Mouse (Mus musculus): Measurements from ENCODE around the gene Thpo. TPM values are rescaled to one million over a fixed set of nuclear protein-coding genes. Genes with fewer than 3 reads are reported as not detected.
A peak's percentile ranks its signal among the peaks of the same experiment; 100 is the strongest.

The Thpo gene
- polyA plus RNA-seq, 1 experiment from 2014 or later: 0.18 TPM

- in situ Hi-C loops (cut with MboI; ENCODE audit: low pct_unique_long_range_greater_than_20kb): loop anchor here (25.0 kb wide), 1 partner anchor 1546 kb away; the partner anchor contains the start of gene Tra2b
- no peak for TF ChIP-seq CTCF (IDR thresholded peaks at IDR 0.05)
- DNase-seq (ENCODE audit: low read depth, low spot score) (no peak), ATAC-seq (peak; percentile 62)
- ChIA-PET CTCF (interaction anchor here (1.2 to 3.2 kb wide), 3 partner anchors 15 to 46 kb away, joined by 3 to 16 read pairs (median 4); no protein-coding TSS in a partner anchor), POLR2A (interaction anchor here (0.6 to 1.6 kb wide), 6 partner anchors 12 to 175 kb away, joined by 3 to 6 read pairs (median 3); partner anchors contain the start of gene Abcf3)
- H3K27me3 ChIP-seq: no peaks in the 10 kb centered on the region
Measured at GRCm38 (mm10) chr16:20715976-20716840, 18.1 kb downstream of the Thpo start.

- in situ Hi-C loops (cut with MboI; ENCODE audit: low pct_unique_long_range_greater_than_20kb): loop anchor here (25.0 kb wide), 1 partner anchor 1547 kb away; the partner anchor contains the start of gene Tra2b
- TF ChIP-seq CTCF (IDR thresholded peaks at IDR 0.05): no peak
- ChIA-PET POLR2A (interaction anchor here (0.6 to 1.6 kb wide), 3 partner anchors 11 to 175 kb away, joined by 3 to 6 read pairs (median 3); partner anchors contain the start of gene Eif4g1), CTCF (interaction anchor here (1.2 to 1.6 kb wide), 2 partner anchors 13 to 14 kb away, joined by 3 read pairs; no protein-coding TSS in a partner anchor)
- no peak for ATAC-seq
- no peaks in the 10 kb centered on the region for H3K27me3 ChIP-seq
- DNase-seq (ENCODE audit: low read depth, low spot score): no peak
Measured at GRCm38 (mm10) chr16:20715566-20715965, 18.7 kb downstream of the Thpo start.

GRCm38 (mm10) chr16:20715161-20715560 is 19.1 kb downstream of the Thpo start:
- H3K27me3 ChIP-seq: no peaks in the 10 kb centered on the region
- TF ChIP-seq CTCF (IDR thresholded peaks at IDR 0.05): no peak
- in situ Hi-C loops (cut with MboI; ENCODE audit: low pct_unique_long_range_greater_than_20kb): loop anchor here (25.0 kb wide), 1 partner anchor 1547 kb away; the partner anchor contains the start of gene Tra2b
- CTCF ChIA-PET: interaction anchor here (1.2 to 1.6 kb wide), 2 partner anchors 12 to 14 kb away, joined by 3 read pairs; no protein-coding TSS in a partner anchor
- POLR2A ChIA-PET: interaction anchor here (0.6 to 1.6 kb wide), 3 partner anchors 11 to 174 kb away, joined by 3 to 6 read pairs (median 3); partner anchors contain the start of gene Eif4g1
- DNase-seq (ENCODE audit: low read depth, low spot score): no peak
- no peak for ATAC-seq

GRCm38 (mm10) chr16:20714307-20715080 is 19.8 kb downstream of the Thpo start:
- in situ Hi-C loops (cut with MboI; ENCODE audit: low pct_unique_long_range_greater_than_20kb): loop anchor here (25.0 kb wide), 1 partner anchor 1548 kb away; the partner anchor contains the start of gene Tra2b
- ChIA-PET POLR2A (interaction anchor here (1.0 to 1.6 kb wide), 3 partner anchors 10 to 46 kb away, joined by 3 to 6 read pairs (median 3); partner anchors contain the start of gene Eif4g1), CTCF (interaction anchor here (1.2 to 1.6 kb wide), 2 partner anchors 12 to 13 kb away, joined by 3 read pairs; no protein-coding TSS in a partner anchor)
- no peak for TF ChIP-seq CTCF (IDR thresholded peaks at IDR 0.05)
- ATAC-seq (no peak), DNase-seq (ENCODE audit: low read depth, low spot score) (no peak)
- H3K27me3 ChIP-seq: no peaks in the 10 kb centered on the region

GRCm38 (mm10) chr16:20712889-20713288 is 21.4 kb downstream of the Thpo start:
- in situ Hi-C loops (cut with MboI; ENCODE audit: low pct_unique_long_range_greater_than_20kb): loop anchor here (25.0 kb wide), 1 partner anchor 1549 kb away; the partner anchor contains the start of gene Tra2b
- DNase-seq (ENCODE audit: low read depth, low spot score) (no peak), ATAC-seq (no peak)
- POLR2A ChIA-PET: no interaction called here
- no peak for TF ChIP-seq CTCF (IDR thresholded peaks at IDR 0.05)
- CTCF ChIA-PET: interaction anchor here (1.1 kb wide), 1 partner anchor 9 kb away, joined by 3 read pairs; no protein-coding TSS in a partner anchor
- H3K27me3 ChIP-seq: no peaks in the 10 kb centered on the region

- POLR2A ChIA-PET: no interaction called here
- ATAC-seq (no peak), DNase-seq (ENCODE audit: low read depth, low spot score) (no peak)
- no peaks in the 10 kb centered on the region for H3K27me3 ChIP-seq
- TF ChIP-seq CTCF (IDR thresholded peaks at IDR 0.05): no peak
- in situ Hi-C loops (cut with MboI; ENCODE audit: low pct_unique_long_range_greater_than_20kb): loop anchor here (25.0 kb wide), 1 partner anchor 1550 kb away; the partner anchor contains the start of gene Tra2b
- CTCF ChIA-PET: interaction anchor here (1.1 kb wide), 1 partner anchor 9 kb away, joined by 3 read pairs; no protein-coding TSS in a partner anchor
Measured at GRCm38 (mm10) chr16:20712190-20712589, 22.1 kb downstream of the Thpo start.

- no peak for ATAC-seq
Measured at GRCm38 (mm10) chr16:20710810-20711209, 23.5 kb downstream of the Thpo start.

GRCm38 (mm10) chr16:20710370-20710769 is 23.9 kb downstream of the Thpo start:
- no peaks in the 10 kb centered on the region for H3K27me3 ChIP-seq
- ChIA-PET CTCF (interaction anchor here (1.1 to 2.1 kb wide), 5 partner anchors 12 to 53 kb away, joined by 3 to 8 read pairs (median 5); no protein-coding TSS in a partner anchor), POLR2A (interaction anchor here (0.5 kb wide), 1 partner anchor 928 kb away, joined by 4 read pairs; no protein-coding TSS in a partner anchor)
- in situ Hi-C loops (cut with MboI; ENCODE audit: low pct_unique_long_range_greater_than_20kb): loop anchor here (25.0 kb wide), 1 partner anchor 1552 kb away; the partner anchor contains the start of gene Tra2b
- DNase-seq (ENCODE audit: low read depth, low spot score) (no peak), ATAC-seq (no peak)
- TF ChIP-seq CTCF (IDR thresholded peaks at IDR 0.05): no peak

More at GRCm38 (mm10) chr16:20710810-20711209, 23.5 kb downstream of the Thpo start:
- in situ Hi-C loops (cut with MboI; ENCODE audit: low pct_unique_long_range_greater_than_20kb): loop anchor here (25.0 kb wide), 1 partner anchor 1551 kb away; the partner anchor contains the start of gene Tra2b
- ChIA-PET POLR2A (interaction anchor here (0.6 kb wide), 1 partner anchor 621 kb away, joined by 4 read pairs; no protein-coding TSS in a partner anchor), CTCF (interaction anchor here (1.1 to 1.7 kb wide), 4 partner anchors 28 to 52 kb away, joined by 3 to 6 read pairs (median 4); no protein-coding TSS in a partner anchor)
- DNase-seq (ENCODE audit: low read depth, low spot score): no peak
- H3K27me3 ChIP-seq: no peaks in the 10 kb centered on the region
- TF ChIP-seq CTCF (IDR thresholded peaks at IDR 0.05): no peak
